Mouse (Mus musculus) olfactory bulb, adult 2 months (tissue): ENCODE measurements around the gene Cfap300.

Source experiments
- CTCF ChIP-seq: fragments of 200-500 bp; IDR thresholded peaks from 2 replicates; pipeline ENCODE4 v1.5.1; 2012; ENCODE audit warnings: low read depth, mild to moderate bottlenecking, low read length, moderate library complexity; ENCODE audit not compliant: insufficient read depth
- POLR2A ChIP-seq: fragments of 200-500 bp; IDR thresholded peaks from 2 replicates; pipeline ENCODE4 v1.6.1; 2012; ENCODE audit warnings: mild to moderate bottlenecking, low read depth, low read length, moderate library complexity; ENCODE audit not compliant: insufficient read depth

GRCm38 (mm10) chr9:7983665-7984064 is 59.0 kb downstream of the Cfap300 start:
- TF ChIP-seq CTCF (no peak), POLR2A (no peak)
